Mouse (Mus musculus): Measurements from ENCODE around the gene Stt3b. TPM values are rescaled to one million over a fixed set of nuclear protein-coding genes. Genes with fewer than 3 reads are reported as not detected.

Stt3b gene
- polyA plus RNA-seq, 1 experiment = 1.9 TPM

DNA sequence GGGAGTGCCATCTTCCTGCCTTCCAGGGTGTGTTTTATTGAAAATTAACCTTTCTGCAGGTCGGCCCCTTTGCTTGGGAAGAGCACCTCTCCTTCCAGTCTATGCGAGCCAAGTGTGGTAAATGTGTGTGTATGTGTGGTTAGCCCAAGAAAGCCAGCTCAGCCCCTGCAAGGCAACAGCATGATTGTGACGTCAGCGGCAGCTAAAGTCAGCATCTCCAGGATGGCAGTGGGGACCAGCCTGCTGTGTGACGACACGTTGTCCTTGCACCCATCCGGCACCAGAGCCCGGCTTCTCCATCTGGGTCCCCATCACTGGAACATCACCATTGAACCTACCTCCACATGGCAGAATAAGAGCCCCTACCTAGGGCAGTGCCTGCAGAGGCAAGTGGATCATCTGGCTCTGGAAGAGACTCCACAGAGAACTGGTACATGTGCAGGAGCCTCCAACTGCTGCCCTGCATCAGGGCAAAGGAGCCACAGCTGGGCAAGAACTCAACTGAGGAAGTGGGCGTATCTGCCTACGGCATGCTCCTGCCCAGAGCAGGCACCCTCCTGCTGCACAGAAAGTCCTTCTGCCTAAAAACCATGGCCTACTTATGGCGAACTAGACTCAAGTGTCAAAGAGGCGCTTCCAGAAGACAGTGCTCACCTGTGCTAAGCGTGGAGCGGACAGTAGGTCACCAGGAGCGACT is 109.9 kb downstream of the Stt3b start:
- TF ChIP-seq GATA1 (IDR thresholded peaks at IDR 0.05; ENCODE audit: low read length) = no peak
- no peak for TF ChIP-seq TAL1 (IDR thresholded peaks at IDR 0.05; ENCODE audit: low read length)
- no peaks in the 10 kb centered on the region for H3K9me3 ChIP-seq (ENCODE audit: control insufficient read depth, low read length)
- H3K4me3 ChIP-seq (replicated peaks) = no peak overlapping the region
- H3K4me1 ChIP-seq (ENCODE audit: control insufficient read depth) = peaks cover 11% of the 10 kb centered on the region
- no peaks in the 10 kb centered on the region for H3K27me3 ChIP-seq (ENCODE audit: control insufficient read depth)
- H3K36me3 ChIP-seq (ENCODE audit: control insufficient read depth) = no peaks in the 10 kb centered on the region

DNA sequence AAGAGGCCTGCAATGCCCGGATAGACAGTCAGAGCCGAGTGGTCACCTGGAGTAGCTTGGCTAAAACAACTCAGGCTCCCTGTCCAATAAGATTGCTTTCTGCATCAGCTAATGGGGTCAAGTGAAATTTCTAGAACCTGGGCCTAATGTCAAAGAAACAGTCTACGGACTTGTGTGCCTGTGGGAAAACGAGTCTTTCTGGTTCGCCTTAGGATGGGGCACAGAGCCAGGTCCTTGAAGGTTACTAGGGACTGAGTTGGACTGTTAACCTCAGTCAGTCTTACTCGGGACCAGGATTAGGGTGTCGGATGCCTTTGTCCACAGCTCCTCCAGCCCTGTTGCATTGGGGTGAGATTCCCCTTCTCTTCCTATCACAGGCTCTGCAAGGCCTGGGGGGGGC is 113.1 kb downstream of the Stt3b start:
- Histone ChIP-seq H3K27me3 (ENCODE audit: control insufficient read depth) (no peaks in the 10 kb centered on the region), H3K4me3 (replicated peaks) (no peak overlapping the region), H3K36me3 (ENCODE audit: control insufficient read depth) (no peaks in the 10 kb centered on the region), H3K9me3 (ENCODE audit: control insufficient read depth, low read length) (no peaks in the 10 kb centered on the region), H3K4me1 (ENCODE audit: control insufficient read depth) (peaks cover 5% of the 10 kb centered on the region)
- TF ChIP-seq GATA1 (IDR thresholded peaks at IDR 0.05; ENCODE audit: low read length) (no peak), TAL1 (IDR thresholded peaks at IDR 0.05; ENCODE audit: low read length) (no peak)

DNA sequence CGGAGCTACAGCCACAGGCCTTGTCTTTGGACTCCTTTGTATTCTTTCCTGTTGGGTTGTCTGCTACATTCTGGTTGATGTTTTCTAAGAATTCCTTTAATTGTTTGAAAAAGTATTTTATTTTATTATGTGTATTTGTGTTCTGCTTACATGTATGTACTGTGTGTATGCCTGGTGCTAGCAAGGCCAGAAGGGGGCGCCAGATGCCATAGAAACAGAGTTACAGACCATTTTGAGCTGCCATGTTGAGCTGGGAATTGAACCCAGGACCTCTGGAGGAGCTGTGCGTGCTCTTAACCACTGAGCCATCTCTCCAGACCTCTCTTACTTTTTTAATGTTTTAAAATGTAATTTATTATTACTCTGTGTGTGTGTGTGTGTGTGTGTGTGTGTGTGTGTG is 117.3 kb downstream of the Stt3b start:
- H3K4me3 ChIP-seq (replicated peaks) = no peak overlapping the region
- H3K4me1 ChIP-seq (ENCODE audit: control insufficient read depth) = peaks cover 9% of the 10 kb centered on the region
- H3K36me3 ChIP-seq (ENCODE audit: control insufficient read depth) = no peaks in the 10 kb centered on the region
- H3K27me3 ChIP-seq (ENCODE audit: control insufficient read depth) = no peaks in the 10 kb centered on the region
- no peaks in the 10 kb centered on the region for H3K9me3 ChIP-seq (ENCODE audit: control insufficient read depth, low read length)
- TF ChIP-seq GATA1 (IDR thresholded peaks at IDR 0.05; ENCODE audit: low read length) (no peak), TAL1 (IDR thresholded peaks at IDR 0.05; ENCODE audit: low read length) (no peak)

Measured in erythroblast, embryonic 14.5 days (primary cell).